Mouse (Mus musculus) telencephalon, adult 2 months (tissue): Measurements from ENCODE around the gene Gpr31b.
A peak's percentile ranks its signal among the peaks of the same experiment; 100 is the strongest.
"Not testable (repeated sequence)": the region's sequence is repeated elsewhere in the genome, so short reads cannot be mapped to it uniquely, and the experiment has no call there.

Experiments
- DNase-seq: peaks from one replicate; pipeline ENCODE4 v3.0.0-alpha.2; 2011; ENCODE audit warnings: low read depth, low spot score

Gene Gpr31b

DNA sequence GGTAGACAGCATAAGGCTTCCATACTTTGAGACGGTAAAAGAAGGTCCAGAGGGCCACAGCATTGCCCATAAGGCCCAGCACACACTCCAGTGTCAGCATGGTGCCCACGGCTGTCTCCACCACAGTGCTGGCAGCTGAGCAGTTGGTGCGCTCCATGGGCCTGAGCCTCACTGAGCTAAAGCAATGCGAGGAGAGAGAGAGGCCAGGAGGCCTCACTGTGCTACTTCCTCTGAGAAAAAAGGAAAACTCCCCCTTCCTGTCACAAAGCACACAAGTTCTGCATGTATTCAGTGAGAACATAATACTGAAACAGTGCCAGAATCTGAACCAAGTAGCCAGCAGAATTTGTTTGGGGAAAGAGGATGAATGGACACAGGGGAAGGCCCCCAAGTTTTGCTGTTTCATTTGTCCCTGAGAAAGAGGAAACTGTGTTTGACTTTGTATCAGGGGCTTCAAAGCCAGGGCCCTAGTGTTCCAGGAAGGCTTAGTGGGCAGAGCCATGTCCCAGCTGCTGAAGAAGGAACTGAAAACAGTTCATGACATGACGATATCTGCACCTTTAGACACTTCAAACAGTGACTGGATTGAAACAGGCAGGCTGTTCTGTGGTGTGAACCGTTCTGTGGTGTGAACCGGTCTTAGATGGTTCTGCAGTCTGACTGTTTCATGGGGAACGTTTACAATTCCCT, at the start of gene Gpr31b:
TSS of gene Gpr31b (minus strand) at position 173 of the 690 bp plus-strand sequence.
- not testable (repeated sequence) for DNase-seq

DNA sequence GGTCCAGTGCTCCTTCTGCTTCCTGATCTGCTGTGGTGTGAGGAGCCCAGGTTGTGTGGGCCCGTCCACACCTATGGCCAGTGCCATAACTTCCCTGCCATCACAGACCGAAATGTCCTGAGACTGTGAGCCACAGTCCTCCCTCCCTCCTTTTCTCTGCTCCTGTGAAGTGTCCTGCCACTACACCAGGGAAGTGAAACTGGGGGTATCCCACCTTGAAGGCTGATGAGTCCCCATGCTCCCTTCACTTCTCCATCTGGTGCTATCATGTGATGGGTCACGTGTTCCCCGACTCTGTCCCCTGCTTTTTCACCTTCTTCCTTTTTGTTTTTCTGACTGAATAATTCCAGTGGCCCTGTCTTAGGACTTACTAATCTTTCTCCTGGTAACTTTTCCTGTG, 40.9 kb upstream of the Gpr31b start:
- not testable (repeated sequence) for DNase-seq

DNA sequence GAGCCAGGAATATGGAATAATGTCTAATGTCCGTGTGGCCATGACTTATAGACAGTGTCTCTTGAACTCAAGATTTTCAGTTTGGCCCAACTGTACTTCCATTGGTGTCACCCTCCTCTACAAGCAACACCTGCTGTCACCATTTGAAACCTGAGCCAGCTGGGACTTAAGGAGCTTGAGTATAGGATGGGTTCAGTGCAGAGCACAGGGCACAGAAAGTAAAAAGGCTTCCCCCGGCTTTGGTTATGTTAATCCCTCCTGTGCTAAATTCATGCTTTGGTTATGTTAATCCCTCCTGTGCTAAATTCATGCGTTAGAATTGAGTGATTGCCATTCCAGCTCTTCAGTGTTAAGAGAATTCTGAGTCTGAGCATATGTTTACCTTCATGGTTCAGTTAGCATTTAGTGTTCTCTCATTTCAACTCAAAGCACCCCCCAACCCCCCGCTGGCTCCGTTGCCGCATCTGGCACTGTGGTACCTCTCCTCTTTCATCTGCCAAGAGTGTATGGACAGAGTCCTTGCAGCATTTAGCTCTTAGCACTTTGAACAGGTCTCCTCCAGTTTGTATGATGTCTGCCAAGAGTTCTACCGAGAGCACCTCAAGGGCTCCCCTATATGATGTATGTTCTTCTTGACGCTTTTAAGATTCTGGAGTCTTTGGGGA, 40.1 kb upstream of the Gpr31b start:
- not testable (repeated sequence) for DNase-seq

GRCm38 (mm10) chr17:13091510-13091909, 39.4 kb upstream of the Gpr31b start:
- not testable (repeated sequence) for DNase-seq

DNA sequence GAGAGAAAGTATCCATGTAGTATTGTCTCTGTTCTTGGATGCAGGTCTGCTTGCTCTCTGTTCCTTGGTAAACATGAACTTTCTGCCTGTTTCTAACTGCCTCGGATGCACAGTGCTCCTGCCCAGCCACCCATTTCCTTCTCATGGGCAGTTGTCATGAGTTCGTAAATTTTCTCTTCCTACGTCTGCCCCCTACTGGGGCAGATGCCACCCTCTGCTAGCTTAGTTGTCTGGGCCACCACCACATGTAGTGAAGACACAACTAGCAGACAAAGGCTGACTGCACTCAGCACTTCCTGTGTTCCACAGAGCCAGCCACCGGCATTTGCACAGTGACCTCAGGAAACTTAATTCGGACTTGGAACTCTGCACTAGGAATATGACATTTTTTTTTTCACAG, 17.1 kb upstream of the Gpr31b start:
- DNase-seq = not testable (repeated sequence)

- DNase-seq = not testable (repeated sequence)
Observed at GRCm38 (mm10) chr17:13067864-13068385, 15.8 kb upstream of the Gpr31b start.

DNA sequence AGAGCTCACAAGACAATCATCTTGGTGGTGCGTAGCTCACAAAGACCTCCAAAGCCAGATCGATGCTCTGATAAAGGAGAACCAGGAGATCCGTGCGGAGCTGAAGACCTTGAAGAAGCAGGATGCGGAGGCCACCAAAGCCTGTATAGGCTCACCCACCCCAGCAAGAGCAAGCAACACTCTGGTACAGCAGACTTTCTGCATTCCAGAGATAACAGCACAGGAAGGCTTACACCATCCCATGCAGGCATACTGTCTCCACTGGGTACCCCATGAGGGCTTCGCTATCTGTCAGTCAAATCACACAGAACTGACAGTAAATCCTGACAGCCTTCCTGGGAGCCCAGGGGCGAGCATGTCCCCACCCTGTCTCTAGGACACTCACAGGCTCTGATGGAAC, 10.8 kb upstream of the Gpr31b start:
- DNase-seq = not testable (repeated sequence)

DNA sequence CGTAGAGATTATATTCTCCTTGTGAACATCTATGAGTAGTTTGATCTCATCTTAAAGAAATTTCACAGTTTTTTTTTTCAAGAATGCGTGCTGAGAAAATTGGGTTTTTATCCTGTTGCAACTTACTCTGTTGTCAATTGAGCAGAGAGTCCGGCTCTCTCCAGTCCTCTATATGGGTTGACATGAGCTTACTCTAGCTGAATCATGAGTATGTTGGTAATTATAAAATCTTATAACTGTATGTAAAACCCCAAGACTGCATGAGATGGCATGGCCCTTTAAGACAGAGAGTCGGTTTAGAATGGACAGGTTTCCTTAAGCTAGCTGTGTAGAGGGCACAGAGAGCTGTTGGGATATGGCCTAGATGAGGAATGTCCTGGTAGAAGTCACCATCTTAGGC, 8.7 kb upstream of the Gpr31b start, which contains the start of gene Tcp10b:
TSS of gene Tcp10b (plus strand) at position 301 of the 400 bp plus-strand sequence.
- DNase-seq = not testable (repeated sequence)

DNA sequence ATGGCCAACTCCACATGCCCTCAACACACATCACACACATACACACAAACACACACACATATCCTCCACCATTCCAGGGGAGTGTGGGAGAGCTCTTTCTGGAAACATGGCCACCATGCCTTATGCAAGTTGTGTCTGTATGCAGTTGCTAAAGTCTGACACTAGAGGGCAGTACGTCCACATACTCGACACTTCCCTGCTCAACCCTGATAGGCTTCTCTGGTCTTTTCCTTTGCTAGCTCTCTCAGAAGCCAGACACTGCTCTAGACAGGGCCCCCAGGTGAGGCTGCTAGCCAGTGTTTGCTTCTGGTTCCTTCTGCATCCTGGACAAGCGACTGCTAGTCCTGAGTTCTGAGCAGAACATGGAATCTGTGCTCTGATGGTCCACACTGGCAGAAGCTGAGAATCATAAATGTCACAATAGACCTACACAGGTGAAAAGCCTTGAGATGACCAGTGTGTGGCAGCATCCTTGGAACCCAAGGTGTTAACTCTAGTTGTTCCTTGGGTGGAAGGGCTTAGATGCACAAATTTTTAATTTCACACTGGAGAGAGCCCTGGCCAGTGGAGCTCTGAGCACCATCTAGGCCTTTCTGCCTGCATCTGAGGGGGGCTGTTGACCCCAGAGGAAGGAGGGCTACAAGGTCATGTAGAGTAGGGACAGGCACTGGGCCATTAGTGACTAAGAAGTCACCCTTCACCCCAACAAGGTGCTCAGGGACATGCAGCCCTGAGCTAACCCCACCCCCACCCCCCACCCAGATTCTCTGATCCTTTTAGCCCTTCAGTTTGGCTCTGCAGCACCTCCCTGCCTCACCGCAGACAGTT, 8.0 kb downstream of the Gpr31b start:
- DNase-seq = peak; percentile 40

DNA sequence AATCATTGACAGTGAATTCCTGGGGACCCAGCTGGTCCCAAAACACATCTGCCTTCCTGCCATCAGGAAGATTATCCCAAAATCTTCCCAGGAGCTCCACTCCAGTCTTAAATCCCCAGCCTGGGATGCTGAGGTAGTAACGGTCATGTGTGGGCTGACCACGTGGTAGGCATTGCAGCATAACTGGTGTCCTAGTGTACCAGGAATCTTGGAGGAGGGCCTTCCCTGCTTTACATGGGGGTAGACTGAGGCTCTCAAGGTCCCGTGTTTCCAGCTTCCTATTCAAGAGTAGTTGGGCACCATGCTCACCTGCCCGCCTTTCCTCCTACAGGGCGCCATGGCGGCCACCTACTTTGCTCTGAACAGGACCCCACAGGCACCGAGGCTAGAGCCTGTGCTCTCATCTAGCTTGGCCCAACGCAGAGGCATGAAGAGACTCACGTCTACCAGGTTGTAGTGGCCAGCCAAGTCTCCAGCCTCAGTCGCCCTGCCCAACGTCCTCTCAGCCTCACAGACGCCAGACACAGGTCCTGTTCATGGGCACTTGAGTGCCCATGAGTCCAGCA, 15.4 kb downstream of the Gpr31b start:
- DNase-seq = not testable (repeated sequence)

GRCm38 (mm10) chr17:13013316-13013715, 38.8 kb downstream of the Gpr31b start:
- no peak for DNase-seq

GRCm38 (mm10) chr17:13009887-13010286, 42.2 kb downstream of the Gpr31b start:
- peak; percentile 64 for DNase-seq

DNA sequence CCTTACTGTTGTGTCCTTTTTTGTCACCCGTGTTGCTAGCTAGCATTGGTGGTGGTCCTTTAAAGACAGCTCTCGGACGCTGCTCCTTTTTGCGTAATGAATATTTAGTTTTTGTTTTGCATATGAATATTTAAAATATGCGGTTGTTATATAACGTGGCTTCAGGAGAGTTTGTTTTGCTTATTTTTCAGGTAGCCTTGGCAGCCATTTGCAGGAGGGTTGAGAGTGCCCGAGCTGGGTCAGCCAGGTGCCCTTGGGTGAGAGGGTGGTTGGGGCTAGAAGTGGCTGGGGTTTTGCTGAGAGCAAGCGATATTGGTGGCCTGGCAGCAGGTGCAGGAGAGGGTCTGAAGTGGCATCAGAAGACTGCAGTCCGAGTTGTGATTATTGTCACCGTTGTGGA, 43.6 kb downstream of the Gpr31b start:
- no peak for DNase-seq

DNA sequence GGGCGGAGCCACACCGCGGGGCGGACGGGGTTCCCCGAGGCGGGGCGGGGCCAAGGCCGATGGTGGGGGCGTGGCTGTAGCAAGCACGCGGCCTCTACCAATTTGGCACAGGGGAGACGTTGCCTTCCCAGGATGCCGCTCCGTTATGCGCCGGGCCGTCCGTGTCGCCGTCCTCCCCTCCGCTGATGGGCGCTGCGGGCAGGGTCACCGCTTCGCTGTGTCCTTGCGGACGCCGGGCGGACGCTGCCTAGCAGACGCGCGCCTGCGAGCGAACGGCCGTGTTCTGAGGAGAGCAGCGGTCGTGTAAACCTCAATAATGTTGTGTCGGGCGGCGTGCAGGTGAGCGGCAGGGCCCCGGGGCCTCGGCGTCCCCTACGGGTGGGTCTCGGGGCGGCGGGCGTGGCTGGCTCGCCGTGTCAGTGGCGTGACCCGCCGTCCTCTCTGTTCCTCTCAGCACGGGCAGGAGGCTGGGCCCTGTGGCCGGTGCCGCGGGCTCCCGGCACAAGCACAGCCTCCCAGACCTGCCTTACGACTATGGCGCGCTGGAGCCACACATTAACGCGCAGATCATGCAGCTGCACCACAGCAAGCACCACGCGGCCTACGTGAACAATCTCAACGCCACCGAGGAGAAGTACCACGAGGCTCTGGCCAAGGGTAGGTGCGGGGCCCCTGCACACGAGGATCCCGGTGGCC, 44.2 kb downstream of the Gpr31b start:
- peak; percentile 97 for DNase-seq

DNA sequence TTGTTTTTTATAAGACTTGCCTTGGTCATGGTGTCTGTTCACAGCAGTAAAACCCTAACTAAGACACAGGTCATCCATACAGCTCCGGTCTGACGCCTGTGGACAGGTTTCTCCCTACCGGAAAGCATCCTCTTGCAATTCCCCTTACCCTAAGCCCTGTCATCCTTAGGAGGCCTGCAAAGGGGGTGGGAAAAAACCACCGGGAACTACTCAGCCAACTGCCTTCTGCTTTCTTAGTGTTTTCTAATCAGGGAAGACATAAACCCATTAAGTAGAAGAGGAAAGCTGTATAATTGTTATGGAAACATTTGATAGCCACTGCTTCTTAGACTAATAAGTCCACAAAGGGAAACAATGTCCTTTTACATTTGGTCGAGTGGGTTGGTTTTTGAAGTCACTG, 45.1 kb downstream of the Gpr31b start:
- DNase-seq = no peak

- not testable (repeated sequence) for DNase-seq
Observed at GRCm38 (mm10) chr17:13006546-13006945, 45.5 kb downstream of the Gpr31b start, which contains the start of gene Sod2. TSS of gene Sod2 (plus strand) at chr17:13006846.

- not testable (repeated sequence) for DNase-seq
Observed at GRCm38 (mm10) chr17:13004436-13004835, 47.7 kb downstream of the Gpr31b start.

GRCm38 (mm10) chr17:13002243-13002642, 49.9 kb downstream of the Gpr31b start:
- DNase-seq = not testable (repeated sequence)
